In genomic region chr2:49661348-49661747, GRCm38 (mm10) we compare ENCODE assay signal across 15 mouse cellular contexts. TPM values are rescaled to one million over a fixed set of nuclear protein-coding genes. Genes with fewer than 3 reads are reported as not detected.
"Had no signal": no experiment of that assay in that cellular context is flagged by ENCODE, and none has a peak within 500 bp of the region (broad histone marks: within the 10 kb centered on the region; RNA-seq: fewer than 3 reads in every experiment).

No protein-coding gene starts in this region.

- H3K9me3 ChIP-seq: limb, embryonic 13.5 days; midbrain, embryonic 15.5 days; neural tube, embryonic 13.5 days; stomach, embryonic 15.5 days had no signal

- H3K27ac ChIP-seq: kidney, postnatal 0 days; limb, embryonic 13.5 days; liver, embryonic 14.5 days; midbrain, embryonic 15.5 days; neural tube, embryonic 13.5 days; stomach, embryonic 15.5 days had no signal

- H3K4me2 ChIP-seq: limb, embryonic 13.5 days; midbrain, embryonic 15.5 days; neural tube, embryonic 13.5 days; stomach, embryonic 15.5 days had no signal

- DNase-seq: kidney, postnatal 36 days; left cerebral cortex, postnatal 4 days; lung, adult 18-20 months; retina, postnatal 1 day; right cerebral cortex, postnatal 4 days; spleen, adult 18-20 months; thymus, adult 2 months; thymus, postnatal 25 days had no signal

- H3K4me1 ChIP-seq: stomach, embryonic 15.5 days had no signal

- H3K27me3 ChIP-seq: limb, embryonic 13.5 days; midbrain, embryonic 15.5 days; neural tube, embryonic 13.5 days; stomach, embryonic 15.5 days had no signal

- H3K4me3 ChIP-seq: limb, embryonic 13.5 days; midbrain, embryonic 15.5 days; neural tube, embryonic 13.5 days; stomach, embryonic 15.5 days had no signal

- H3K9ac ChIP-seq: limb, embryonic 13.5 days; liver, embryonic 14.5 days; midbrain, embryonic 15.5 days; neural tube, embryonic 13.5 days; stomach, embryonic 15.5 days had no signal

- H3K36me3 ChIP-seq: limb, embryonic 13.5 days; midbrain, embryonic 15.5 days; neural tube, embryonic 13.5 days; stomach, embryonic 15.5 days had no signal

RNA-seq across cellular contexts. Expression of gene Kif5c, which starts 42.2 kb away (rescaled TPM):
- polyA plus RNA-seq: liver, adult 2 months had no signal
